Mouse (Mus musculus): Measurements from ENCODE around the gene Clip2.

DNA sequence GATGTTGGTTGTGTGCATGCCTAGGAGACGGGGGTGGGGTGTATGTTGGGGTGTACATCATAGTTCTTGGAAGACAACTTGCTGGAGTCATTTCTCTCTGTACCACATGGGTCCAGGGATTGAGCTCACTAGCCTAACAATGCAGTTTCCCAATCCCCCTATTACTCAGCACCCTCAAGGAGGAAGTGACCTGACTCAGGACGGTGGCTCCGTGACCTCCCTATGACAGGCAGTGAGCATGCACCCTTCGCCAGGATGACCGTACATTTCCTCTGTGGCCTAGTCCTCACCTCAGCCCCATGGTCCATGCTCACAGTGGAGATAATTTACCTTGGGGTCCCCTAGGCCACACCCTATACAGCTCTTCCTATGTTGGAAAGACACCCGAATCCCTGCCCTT is 19.8 kb downstream of the Clip2 start:
- TF ChIP-seq CTCF (conservative IDR thresholded peaks at IDR 0.05; ENCODE audit: low read length) (no peak), NANOG (IDR thresholded peaks at IDR 0.05; ENCODE audit: borderline replicate concordance, low read length) (no peak), POU5F1 (IDR thresholded peaks at IDR 0.05; ENCODE audit: borderline replicate concordance, low read length) (no peak)

Data from E14TG2a.4 (cell line).